Mouse (Mus musculus): Measurements from ENCODE around the gene 4930568D16Rik. TPM values are rescaled to one million over a fixed set of nuclear protein-coding genes. Genes with fewer than 3 reads are reported as not detected.

4930568D16Rik gene
- polyA plus RNA-seq, 1 experiment from 2014 or later = not detected

- DNase-seq (ENCODE audit: low spot score) = no peak
Observed at GRCm38 (mm10) chr2:35338036-35338435, 29.5 kb downstream of the 4930568D16Rik start.

GRCm38 (mm10) chr2:35337419-35337818 lies 30.1 kb downstream of the 4930568D16Rik start:
- peak overlapping the region; percentile 63 for H3K9ac ChIP-seq (ENCODE audit: low read depth, low read length)
- no peak for ATAC-seq (ENCODE audit: low read depth)
- H3K4me2 ChIP-seq (ENCODE audit: low read depth, low read length) = peak overlapping the region; percentile 87
- H3K9me3 ChIP-seq (ENCODE audit: control insufficient read depth, low read length) = no peaks in the 10 kb centered on the region
- H3K4me1 ChIP-seq (ENCODE audit: control insufficient read depth, insufficient read depth, low read length) = peaks cover 17% of the 10 kb centered on the region
- no peaks in the 10 kb centered on the region for H3K36me3 ChIP-seq (ENCODE audit: control insufficient read depth, insufficient read depth, low read length)
- peak overlapping the region; percentile 52 for H3K4me3 ChIP-seq (ENCODE audit: low read depth, low read length)
- no peak for DNase-seq (ENCODE audit: low spot score)
- peak overlapping the region; percentile 63 for H3K27ac ChIP-seq (replicated peaks; ENCODE audit: low read depth, low read length)
- H3K27me3 ChIP-seq (replicated peaks; ENCODE audit: control insufficient read depth, insufficient read depth, low read length) = no peaks in the 10 kb centered on the region
- 45% methylated on average over 10 of the region's 10 CpGs for WGBS

More at GRCm38 (mm10) chr2:35338036-35338435, 29.5 kb downstream of the 4930568D16Rik start:
- Histone ChIP-seq H3K4me1 (ENCODE audit: control insufficient read depth, insufficient read depth, low read length) (peaks cover 17% of the 10 kb centered on the region), H3K9ac (ENCODE audit: low read depth, low read length) (no peak overlapping the region), H3K4me3 (ENCODE audit: low read depth, low read length) (no peak overlapping the region), H3K9me3 (ENCODE audit: control insufficient read depth, low read length) (no peaks in the 10 kb centered on the region), H3K36me3 (ENCODE audit: control insufficient read depth, insufficient read depth, low read length) (no peaks in the 10 kb centered on the region), H3K4me2 (ENCODE audit: low read depth, low read length) (no peak overlapping the region), H3K27ac (replicated peaks; ENCODE audit: low read depth, low read length) (no peak overlapping the region), H3K27me3 (replicated peaks; ENCODE audit: control insufficient read depth, insufficient read depth, low read length) (no peaks in the 10 kb centered on the region)
- ATAC-seq (ENCODE audit: low read depth) = no peak
- 66% methylated on average over 1 of the region's 1 CpGs for WGBS

GRCm38 (mm10) chr2:35336388-35337280 lies 30.9 kb downstream of the 4930568D16Rik start, which contains the start of gene Stom:
Gene Stom (minus strand): TSS chr2:35336976.
- WGBS = under 1% methylated on average over 36 of the region's 45 CpGs
- Histone ChIP-seq H3K4me2 (ENCODE audit: low read depth, low read length) (peak within 1 kb of the TSS; percentile 87), H3K9ac (ENCODE audit: low read depth, low read length) (peak within 1 kb of the TSS; percentile 70), H3K27ac (replicated peaks; ENCODE audit: low read depth, low read length) (peak within 1 kb of the TSS; percentile 76), H3K9me3 (ENCODE audit: control insufficient read depth, low read length) (no peaks in the 10 kb centered on the region), H3K36me3 (ENCODE audit: control insufficient read depth, insufficient read depth, low read length) (no peaks in the 10 kb centered on the region), H3K4me1 (ENCODE audit: control insufficient read depth, insufficient read depth, low read length) (peaks cover 17% of the 10 kb centered on the region), H3K4me3 (ENCODE audit: low read depth, low read length) (peak within 1 kb of the TSS; percentile 52), H3K27me3 (replicated peaks; ENCODE audit: control insufficient read depth, insufficient read depth, low read length) (no peaks in the 10 kb centered on the region)
- ATAC-seq (ENCODE audit: low read depth) (peak; percentile 98), DNase-seq (ENCODE audit: low spot score) (peak; percentile 99)

- Histone ChIP-seq H3K4me2 (ENCODE audit: low read depth, low read length) (peak overlapping the region; percentile 87), H3K36me3 (ENCODE audit: control insufficient read depth, insufficient read depth, low read length) (no peaks in the 10 kb centered on the region), H3K27ac (replicated peaks; ENCODE audit: low read depth, low read length) (no peak overlapping the region), H3K9me3 (ENCODE audit: control insufficient read depth, low read length) (no peaks in the 10 kb centered on the region), H3K27me3 (replicated peaks; ENCODE audit: control insufficient read depth, insufficient read depth, low read length) (no peaks in the 10 kb centered on the region), H3K9ac (ENCODE audit: low read depth, low read length) (peak overlapping the region; percentile 70; the same call in 1 of the 2 replicates), H3K4me3 (ENCODE audit: low read depth, low read length) (peak overlapping the region; percentile 52), H3K4me1 (ENCODE audit: control insufficient read depth, insufficient read depth, low read length) (peaks cover 17% of the 10 kb centered on the region)
- DNase-seq (ENCODE audit: low spot score) = no peak
- ATAC-seq (ENCODE audit: low read depth) = no peak
- WGBS = 6% methylated on average over 7 of the region's 7 CpGs
Observed at GRCm38 (mm10) chr2:35335620-35336019, 31.9 kb downstream of the 4930568D16Rik start.

GRCm38 (mm10) chr2:35333670-35334069 lies 33.9 kb downstream of the 4930568D16Rik start:
- no peak overlapping the region for H3K9ac ChIP-seq (ENCODE audit: low read depth, low read length)
- ATAC-seq (ENCODE audit: low read depth) (no peak), DNase-seq (ENCODE audit: low spot score) (no peak)
- H3K4me1 ChIP-seq (ENCODE audit: control insufficient read depth, insufficient read depth, low read length) = peaks cover 17% of the 10 kb centered on the region
- no peaks in the 10 kb centered on the region for H3K27me3 ChIP-seq (replicated peaks; ENCODE audit: control insufficient read depth, insufficient read depth, low read length)
- H3K4me2 ChIP-seq (ENCODE audit: low read depth, low read length) = no peak overlapping the region
- no peak overlapping the region for H3K4me3 ChIP-seq (ENCODE audit: low read depth, low read length)
- no peaks in the 10 kb centered on the region for H3K36me3 ChIP-seq (ENCODE audit: control insufficient read depth, insufficient read depth, low read length)
- H3K9me3 ChIP-seq (ENCODE audit: control insufficient read depth, low read length) = no peaks in the 10 kb centered on the region
- no peak overlapping the region for H3K27ac ChIP-seq (replicated peaks; ENCODE audit: low read depth, low read length)

- H3K4me2 ChIP-seq (ENCODE audit: low read depth, low read length) = no peak overlapping the region
- H3K4me1 ChIP-seq (ENCODE audit: control insufficient read depth, insufficient read depth, low read length) = peaks cover 11% of the 10 kb centered on the region
- DNase-seq (ENCODE audit: low spot score) (no peak), ATAC-seq (ENCODE audit: low read depth) (no peak)
- H3K27me3 ChIP-seq (replicated peaks; ENCODE audit: control insufficient read depth, insufficient read depth, low read length) = no peaks in the 10 kb centered on the region
- no peak overlapping the region for H3K9ac ChIP-seq (ENCODE audit: low read depth, low read length)
- H3K36me3 ChIP-seq (ENCODE audit: control insufficient read depth, insufficient read depth, low read length) = no peaks in the 10 kb centered on the region
- no peak overlapping the region for H3K27ac ChIP-seq (replicated peaks; ENCODE audit: low read depth, low read length)
- H3K4me3 ChIP-seq (ENCODE audit: low read depth, low read length) = no peak overlapping the region
- no peaks in the 10 kb centered on the region for H3K9me3 ChIP-seq (ENCODE audit: control insufficient read depth, low read length)
- WGBS = 61% methylated on average over 2 of the region's 2 CpGs
Observed at GRCm38 (mm10) chr2:35331205-35331604, 36.3 kb downstream of the 4930568D16Rik start.

- DNase-seq (ENCODE audit: low spot score) (no peak), ATAC-seq (ENCODE audit: low read depth) (no peak)
- WGBS = 81% methylated on average over 2 of the region's 2 CpGs
- Histone ChIP-seq H3K36me3 (ENCODE audit: control insufficient read depth, insufficient read depth, low read length) (no peaks in the 10 kb centered on the region), H3K27me3 (replicated peaks; ENCODE audit: control insufficient read depth, insufficient read depth, low read length) (no peaks in the 10 kb centered on the region), H3K4me3 (ENCODE audit: low read depth, low read length) (no peak overlapping the region), H3K9ac (ENCODE audit: low read depth, low read length) (no peak overlapping the region), H3K27ac (replicated peaks; ENCODE audit: low read depth, low read length) (no peak overlapping the region), H3K9me3 (ENCODE audit: control insufficient read depth, low read length) (no peaks in the 10 kb centered on the region), H3K4me2 (ENCODE audit: low read depth, low read length) (no peak overlapping the region), H3K4me1 (ENCODE audit: control insufficient read depth, insufficient read depth, low read length) (no peaks in the 10 kb centered on the region)
Observed at GRCm38 (mm10) chr2:35329061-35329460, 38.5 kb downstream of the 4930568D16Rik start.

GRCm38 (mm10) chr2:35328064-35328792 lies 39.3 kb downstream of the 4930568D16Rik start:
- Histone ChIP-seq H3K27me3 (replicated peaks; ENCODE audit: control insufficient read depth, insufficient read depth, low read length) (no peaks in the 10 kb centered on the region), H3K4me3 (ENCODE audit: low read depth, low read length) (no peak overlapping the region), H3K9ac (ENCODE audit: low read depth, low read length) (no peak overlapping the region), H3K4me1 (ENCODE audit: control insufficient read depth, insufficient read depth, low read length) (no peaks in the 10 kb centered on the region), H3K4me2 (ENCODE audit: low read depth, low read length) (no peak overlapping the region), H3K9me3 (ENCODE audit: control insufficient read depth, low read length) (no peaks in the 10 kb centered on the region), H3K27ac (replicated peaks; ENCODE audit: low read depth, low read length) (no peak overlapping the region), H3K36me3 (ENCODE audit: control insufficient read depth, insufficient read depth, low read length) (no peaks in the 10 kb centered on the region)
- 39% methylated on average over 11 of the region's 11 CpGs for WGBS
- DNase-seq (ENCODE audit: low spot score) = no peak
- no peak for ATAC-seq (ENCODE audit: low read depth)
